Mouse (Mus musculus) thymus, adult 2 months (tissue): ENCODE results near the gene Psma1. TPM values are rescaled to one million over a fixed set of nuclear protein-coding genes. Genes with fewer than 3 reads are reported as not detected.

ENCODE experiments used
- DNase-seq: peaks from one replicate; pipeline ENCODE4 v3.0.0; 2021
- H3K27ac ChIP-seq: fragments of 200-500 bp; 2 replicates; pipeline ENCODE4 v1.5.1; 2012; ENCODE audit warnings: low read length, control low read depth; ENCODE audit not compliant: control insufficient read depth, insufficient read depth
- H3K27me3 ChIP-seq: fragments of 200-500 bp; 2 replicates; pipeline ENCODE4 v1.6.1; 2012; ENCODE audit warnings: mild to moderate bottlenecking, low read length, moderate library complexity, mixed read lengths; ENCODE audit not compliant: control insufficient read depth, insufficient read depth
- H3K36me3 ChIP-seq: fragments of 200-500 bp; 2 replicates; pipeline ENCODE4 v1.6.1; 2012; ENCODE audit warnings: mild to moderate bottlenecking, low read length, moderate library complexity; ENCODE audit not compliant: control insufficient read depth, insufficient read depth
- H3K4me1 ChIP-seq: fragments of 200-500 bp; replicated peaks from 2 replicates; pipeline ENCODE4 v1.6.1; 2012; ENCODE audit warnings: low read length; ENCODE audit not compliant: control insufficient read depth, insufficient read depth
- H3K4me3 ChIP-seq: fragments of 200-500 bp; 2 replicates; pipeline ENCODE4 v1.5.1; 2012; ENCODE audit warnings: mild to moderate bottlenecking, low read length, control low read depth, moderate library complexity; ENCODE audit not compliant: control insufficient read depth, insufficient read depth
- CTCF ChIP-seq: fragments of 200-500 bp; IDR thresholded peaks from 2 replicates; pipeline ENCODE4 v1.5.1; 2012; ENCODE audit warnings: mild to moderate bottlenecking, control low read depth, low read length, moderate library complexity, borderline replicate concordance; ENCODE audit not compliant: control insufficient read depth, poor library complexity, insufficient read depth; ENCODE audit errors: extremely low read depth
- POLR2A ChIP-seq: fragments of 200-500 bp; IDR thresholded peaks from 2 replicates; pipeline ENCODE4 v1.6.1; 2012; ENCODE audit warnings: mild to moderate bottlenecking, low read length, control low read depth, moderate library complexity; ENCODE audit not compliant: control insufficient read depth, poor library complexity, insufficient read depth; ENCODE audit errors: extremely low read depth
- WGBS: fragments of 180-500 bp; shearing (Covaris S2); methylation state at CpG from one replicate; pipeline ENCODE4 v1.1.7; 2018; 5-methylcytosine and 5-hydroxymethylcytosine counted together
- polyA plus RNA-seq: library from polyadenylated mRNA; depleted of rRNA; stranded (reverse); fragments of >200 nt; gene quantifications from 2 replicates; pipeline ENCODE4 v1.2.3, GENCODE M21; 2012

The Psma1 gene
- polyA plus RNA-seq, 1 experiment, result 133 TPM

GRCm38 (mm10) chr7:114293903-114294302 is 18.0 kb upstream of the Psma1 start:
- Histone ChIP-seq H3K4me1 (peaks cover 46% of the 10 kb centered on the region), H3K36me3 (no peaks in the 10 kb centered on the region), H3K27ac (no peak overlapping the region), H3K4me3 (no peak overlapping the region), H3K27me3 (no peaks in the 10 kb centered on the region)
- 86% methylated on average over 5 of the region's 5 CpGs for WGBS
- TF ChIP-seq CTCF (no peak), POLR2A (no peak)
- DNase-seq, result no peak

- DNase-seq, result no peak
- H3K27me3 ChIP-seq, result no peaks in the 10 kb centered on the region
- H3K36me3 ChIP-seq, result no peaks in the 10 kb centered on the region
- peak overlapping the region; percentile 25; the same call in 1 of the 2 replicates for H3K27ac ChIP-seq
- 38% methylated on average over 12 of the region's 12 CpGs for WGBS
- H3K4me3 ChIP-seq, result no peak overlapping the region
- TF ChIP-seq CTCF (0 out of 2 replicates have a peak, but pooled peaks have one; percentile 13), POLR2A (no peak)
- H3K4me1 ChIP-seq, result peaks cover 47% of the 10 kb centered on the region
Observed at GRCm38 (mm10) chr7:114292501-114292971, 16.6 kb upstream of the Psma1 start.

DNA sequence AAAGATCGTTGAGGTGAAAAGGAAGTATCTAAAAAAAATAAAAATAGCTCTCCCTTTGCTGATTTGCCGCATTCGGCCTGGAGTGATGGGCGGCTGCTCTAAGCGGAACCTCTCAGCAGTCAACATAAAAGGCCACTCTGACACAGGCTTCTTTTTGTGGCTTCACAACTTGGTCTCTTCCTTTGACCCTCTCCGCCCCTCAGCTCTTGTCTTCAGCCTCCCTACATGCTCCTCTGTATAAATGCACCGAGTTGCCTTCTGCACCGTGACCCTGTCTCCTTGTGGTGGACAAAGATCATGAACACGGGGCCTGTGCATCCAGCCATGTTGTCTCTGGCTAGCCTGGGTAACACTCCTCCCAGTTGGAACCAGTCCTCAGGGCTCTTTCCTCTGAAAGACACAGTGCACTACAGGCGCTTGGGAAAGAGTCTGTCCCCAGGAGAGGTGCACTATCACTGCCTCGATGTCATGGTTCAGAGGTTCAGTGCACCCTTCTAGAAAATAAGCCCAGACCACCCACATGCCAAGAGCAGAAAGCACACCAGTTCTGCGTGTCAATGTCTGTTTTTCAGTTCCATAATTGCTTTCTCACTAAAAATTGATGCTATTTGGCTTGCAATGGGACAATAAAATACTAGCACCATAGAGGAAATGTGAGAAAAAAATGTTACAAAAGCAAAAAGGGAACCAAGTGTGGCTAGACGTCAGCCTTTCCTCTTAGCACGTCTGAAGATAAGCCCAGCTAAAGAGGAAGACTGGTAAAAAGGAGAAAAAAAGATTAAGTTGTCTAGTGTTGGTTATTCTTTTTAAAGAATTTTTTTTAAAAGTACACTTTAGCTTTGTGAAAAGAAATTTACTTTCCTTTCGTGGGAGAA is 15.8 kb upstream of the Psma1 start:
- 0 out of 2 replicates have a peak, but pooled peaks have one; percentile 16 for TF ChIP-seq POLR2A
- TF ChIP-seq CTCF, result no peak
- DNase-seq, result peak; percentile 46
- Histone ChIP-seq H3K36me3 (no peaks in the 10 kb centered on the region), H3K4me3 (no peak overlapping the region), H3K27ac (peak overlapping the region; percentile 98), H3K27me3 (no peaks in the 10 kb centered on the region), H3K4me1 (peaks cover 41% of the 10 kb centered on the region)
- 9% methylated on average over 15 of the region's 15 CpGs for WGBS

GRCm38 (mm10) chr7:114290078-114290506 is 14.2 kb upstream of the Psma1 start:
- DNase-seq, result no peak
- 77% methylated on average over 5 of the region's 5 CpGs for WGBS
- Histone ChIP-seq H3K36me3 (no peaks in the 10 kb centered on the region), H3K4me3 (no peak overlapping the region), H3K4me1 (peaks cover 41% of the 10 kb centered on the region), H3K27me3 (no peaks in the 10 kb centered on the region), H3K27ac (peak overlapping the region; percentile 77)
- TF ChIP-seq POLR2A, result no peak
- TF ChIP-seq CTCF, result no peak

- Histone ChIP-seq H3K4me1 (peaks cover 21% of the 10 kb centered on the region), H3K36me3 (no peaks in the 10 kb centered on the region), H3K4me3 (no peak overlapping the region), H3K27me3 (no peaks in the 10 kb centered on the region), H3K27ac (peak overlapping the region; percentile 14; the same call in 1 of the 2 replicates)
- no peak for DNase-seq
- no peak for TF ChIP-seq CTCF
- no peak for TF ChIP-seq POLR2A
- WGBS, result 38% methylated on average over 14 of the region's 14 CpGs
Observed at GRCm38 (mm10) chr7:114284296-114284910, 8.5 kb upstream of the Psma1 start.

- H3K4me3 ChIP-seq, result no peak overlapping the region
- H3K27ac ChIP-seq, result 0 out of 2 replicates have a peak overlapping the region, but pooled peaks have one; percentile 50
- peaks cover 18% of the 10 kb centered on the region for H3K4me1 ChIP-seq
- DNase-seq, result no peak
- H3K27me3 ChIP-seq, result no peaks in the 10 kb centered on the region
- TF ChIP-seq CTCF (no peak), POLR2A (no peak)
- H3K36me3 ChIP-seq, result no peaks in the 10 kb centered on the region
- WGBS, result 86% methylated on average over 9 of the region's 9 CpGs
Observed at GRCm38 (mm10) chr7:114283006-114283405, 7.1 kb upstream of the Psma1 start.

DNA sequence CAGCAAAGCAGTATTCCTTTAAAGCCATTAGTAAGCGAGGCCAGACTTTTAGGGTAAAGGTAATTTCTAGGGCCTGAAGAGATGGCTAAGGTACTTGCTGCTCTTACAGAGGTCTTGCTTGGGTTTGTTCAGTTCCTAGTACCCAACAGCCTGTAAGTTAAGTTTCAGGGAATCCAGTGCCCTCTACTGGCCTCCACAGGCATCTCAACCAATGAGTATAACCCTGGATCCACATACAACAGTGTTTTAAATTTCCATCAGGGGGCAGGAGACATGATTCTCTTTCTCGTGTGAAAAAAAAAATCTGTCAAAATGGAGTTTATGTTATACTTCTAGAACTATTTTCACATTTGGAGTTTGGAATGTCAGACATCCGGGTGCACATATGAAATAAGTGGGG is 5.8 kb upstream of the Psma1 start:
- WGBS, result 66% methylated on average over 3 of the region's 3 CpGs
- H3K27ac ChIP-seq, result no peak overlapping the region
- DNase-seq, result peak; percentile 75
- H3K4me1 ChIP-seq, result peaks cover 20% of the 10 kb centered on the region
- TF ChIP-seq CTCF, result no peak
- TF ChIP-seq POLR2A, result no peak
- H3K27me3 ChIP-seq, result no peaks in the 10 kb centered on the region
- no peak overlapping the region for H3K4me3 ChIP-seq
- no peaks in the 10 kb centered on the region for H3K36me3 ChIP-seq
